Mouse (Mus musculus) MEL (cell line): ENCODE measurements around the gene Dennd6a. TPM values are rescaled to one million over a fixed set of nuclear protein-coding genes. Genes with fewer than 3 reads are reported as not detected.

Experiments
- DNase-seq: peaks from one replicate; pipeline ENCODE4 v3.0.0; 2011; ENCODE audit warnings: low read depth, low spot score
- H3K27ac ChIP-seq: 2 replicates; pipeline ENCODE4 v1.5.1; 2012; ENCODE audit warnings: low read depth, mild to moderate bottlenecking, control low read depth, low read length, moderate library complexity; ENCODE audit not compliant: control insufficient read depth
- H3K27me3 ChIP-seq, 2 experiments: fragments of 150-350 bp in 1 of 2; sonication (generic) in 1 of 2; 2 replicates each; pipeline ENCODE4 v1.6.1; 2012; ENCODE audit warnings: low read length in 2 of 2, mild to moderate bottlenecking in 2 of 2, improper control_type of control experiment in 1 of 2, moderate library complexity in 1 of 2; ENCODE audit not compliant: insufficient read depth in 2 of 2, control insufficient read depth in 1 of 2
- H3K36me3 ChIP-seq, 2 experiments: 2 replicates each; pipeline ENCODE4 v1.6.1; 2012 to 2014; ENCODE audit warnings: low read length in 2 of 2, improper control_type of control experiment in 1 of 2, inconsistent platforms in 1 of 2, mild to moderate bottlenecking in 1 of 2; ENCODE audit not compliant: insufficient read depth in 2 of 2, control insufficient read depth in 1 of 2
- H3K4me1 ChIP-seq, 2 experiments: fragments of 150-350 bp in 1 of 2; sonication (generic) in 1 of 2; 2 replicates each; pipeline ENCODE4 v1.6.1; 2012; ENCODE audit warnings: low read length in 2 of 2, improper control_type of control experiment in 1 of 2, mild to moderate bottlenecking in 1 of 2; ENCODE audit not compliant: insufficient read depth in 2 of 2, control insufficient read depth in 1 of 2
- H3K4me3 ChIP-seq, 2 experiments: fragments of 150-350 bp in 1 of 2; sonication (generic) in 1 of 2; 2 replicates each; pipeline ENCODE4 v1.5.1; 2012; ENCODE audit warnings: low read depth in 2 of 2, low read length in 2 of 2, mild to moderate bottlenecking in 2 of 2, moderate library complexity in 2 of 2, control low read depth in 1 of 2, improper control_type of control experiment in 1 of 2; ENCODE audit not compliant: control insufficient read depth in 1 of 2, insufficient read depth in 1 of 2
- H3K79me2 ChIP-seq: 2 replicates; pipeline ENCODE4 v1.6.1; 2012; ENCODE audit warnings: mild to moderate bottlenecking, low read length, moderate library complexity; ENCODE audit not compliant: control insufficient read depth, poor library complexity, insufficient read depth
- H3K9ac ChIP-seq: 2 replicates; pipeline ENCODE4 v1.6.1; 2012; ENCODE audit warnings: low read depth, mild to moderate bottlenecking, control low read depth, low read length, moderate library complexity; ENCODE audit not compliant: control insufficient read depth, poor library complexity, severe bottlenecking
- H3K9me3 ChIP-seq: fragments of 150-350 bp; sonication (generic); replicated peaks from 2 replicates; pipeline ENCODE4 v1.6.1; 2012; ENCODE audit warnings: mild to moderate bottlenecking, low read length, improper control_type of control experiment, moderate library complexity; ENCODE audit not compliant: insufficient read depth
- CHD1 ChIP-seq: IDR thresholded peaks from 2 replicates; pipeline ENCODE4 v1.6.1; 2012; ENCODE audit warnings: low read depth, mild to moderate bottlenecking, inconsistent platforms, low read length, improper control_type of control experiment
- CTCF ChIP-seq, 3 experiments: IDR thresholded peaks in 2 of 3; conservative IDR thresholded peaks in 1 of 3; 2 replicates each; pipeline ENCODE4 v1.5.1; 2011 to 2012; ENCODE audit warnings: low read length in 3 of 3, low read depth in 2 of 3, mild to moderate bottlenecking in 2 of 3, improper control_type of control experiment in 1 of 3, inconsistent platforms in 1 of 3, mixed read lengths in 1 of 3, moderate library complexity in 1 of 3; ENCODE audit not compliant: control insufficient read depth in 1 of 3, insufficient read depth in 1 of 3, poor library complexity in 1 of 3, severe bottlenecking in 1 of 3
- EP300 ChIP-seq, 2 experiments: IDR thresholded peaks; 2 replicates each; pipeline ENCODE4 v1.6.1; 2011; ENCODE audit warnings: improper control_type of control experiment in 2 of 2, low read length in 2 of 2, low read depth in 1 of 2, mild to moderate bottlenecking in 1 of 2
- ETS1 ChIP-seq: IDR thresholded peaks from 2 replicates; pipeline ENCODE4 v1.6.1; 2012; ENCODE audit warnings: low read depth, mild to moderate bottlenecking, inconsistent platforms, low read length, improper control_type of control experiment, moderate library complexity
- GABPA ChIP-seq: IDR thresholded peaks from 2 replicates; pipeline ENCODE4 v1.6.1; 2012; ENCODE audit warnings: low read depth, mild to moderate bottlenecking, inconsistent platforms, low read length, improper control_type of control experiment, moderate library complexity
- MAX ChIP-seq: IDR thresholded peaks from 2 replicates; pipeline ENCODE4 v1.6.1; 2011; ENCODE audit warnings: low read length, improper control_type of control experiment
- NELFE ChIP-seq: IDR thresholded peaks from 2 replicates; pipeline ENCODE4 v1.6.1; 2011; ENCODE audit warnings: low read depth, low read length, improper control_type of control experiment
- NRF1 ChIP-seq: IDR thresholded peaks from 2 replicates; pipeline ENCODE4 v1.6.1; 2014; ENCODE audit warnings: low read depth, mild to moderate bottlenecking, inconsistent platforms, low read length, improper control_type of control experiment, moderate library complexity; ENCODE audit not compliant: poor library complexity, insufficient read depth, severe bottlenecking
- POLR2A ChIP-seq, 2 experiments: IDR thresholded peaks; 2 replicates each; pipeline ENCODE4 v1.6.1; 2011 to 2012; ENCODE audit warnings: low read length in 2 of 2, mild to moderate bottlenecking in 2 of 2, control low read depth in 1 of 2, improper control_type of control experiment in 1 of 2, low read depth in 1 of 2, moderate library complexity in 1 of 2; ENCODE audit not compliant: control insufficient read depth in 1 of 2, insufficient read depth in 1 of 2, poor library complexity in 1 of 2
- POLR2AphosphoS2 ChIP-seq: IDR thresholded peaks from 2 replicates; pipeline ENCODE4 v1.6.1; 2011; ENCODE audit warnings: low read length, improper control_type of control experiment
- RAD21 ChIP-seq: IDR thresholded peaks from 2 replicates; pipeline ENCODE4 v1.6.1; 2011; ENCODE audit warnings: mild to moderate bottlenecking, low read depth, low read length, improper control_type of control experiment
- SIN3A ChIP-seq: IDR thresholded peaks from 2 replicates; pipeline ENCODE4 v1.6.1; 2012; ENCODE audit warnings: low read length, improper control_type of control experiment, inconsistent platforms
- TCF12 ChIP-seq: IDR thresholded peaks from 2 replicates; pipeline ENCODE4 v1.6.1; 2014; ENCODE audit warnings: low read depth, mild to moderate bottlenecking, inconsistent platforms, low read length, improper control_type of control experiment, moderate library complexity
- ZNF384 ChIP-seq: IDR thresholded peaks from 2 replicates; pipeline ENCODE4 v1.6.1; 2012; ENCODE audit warnings: low read depth, mild to moderate bottlenecking, inconsistent platforms, low read length, improper control_type of control experiment
- polyA plus RNA-seq, 2 experiments: library from polyadenylated mRNA; stranded (reverse) in 1 of 2; unstranded in 1 of 2; fragments of >175 nt in 1 of 2; fragments of >200 nt in 1 of 2; gene quantifications; 2 replicates each; pipeline versions ENCODE4 v1.2.1 to v1.2.4; 2012; ENCODE audit warnings: low replicate concordance in 2 of 2, low read depth in 1 of 2; ENCODE audit not compliant: insufficient read length in 2 of 2, insufficient read depth in 1 of 2, missing spikeins in 1 of 2
- total RNA-seq: library from RNA; depleted of rRNA; stranded (reverse); fragments of 300-350 nt; gene quantifications from 2 replicates; pipeline ENCODE4 v1.2.3, GENCODE M21; 2012; rRNA removed

The Dennd6a gene
- total and polyA plus RNA-seq, 3 experiments, result 13.1 to 40.0 (median 13.6) TPM

DNA sequence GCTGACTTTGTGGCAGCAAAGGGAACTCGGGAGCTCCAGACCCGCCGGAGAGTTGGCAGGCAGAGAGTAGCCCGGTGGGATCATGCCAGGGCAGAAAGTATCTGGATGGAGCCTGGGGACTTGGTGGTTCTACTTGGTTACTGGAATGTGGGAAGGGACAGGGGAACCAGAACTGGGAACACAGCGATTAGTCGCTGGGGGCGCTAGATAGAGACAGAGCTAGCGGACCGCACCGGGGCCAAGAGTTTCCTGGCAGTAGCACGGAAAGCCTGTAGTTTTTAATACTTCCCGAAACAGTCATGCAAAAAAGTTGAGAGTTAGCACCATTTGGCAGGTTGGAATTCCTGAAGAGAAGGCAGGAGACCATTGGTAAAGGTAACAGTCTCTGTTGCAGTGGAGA lies 101.7 kb downstream of the Dennd6a start:
- Histone ChIP-seq H3K36me3 (peaks cover 0 to 20% of the 10 kb centered on the region in 2 experiments; a peak in 2 of 4 replicates), H3K4me1 (peaks cover 9 to 16% of the 10 kb centered on the region in 2 experiments), H3K4me3 (peak overlapping the region; percentile 33 to 37), H3K9ac (peak overlapping the region; percentile 35; the same call in 1 of the 2 replicates), H3K79me2 (no peaks in the 10 kb centered on the region; the same call in 1 of the 2 replicates)
- peak; percentile 72 for DNase-seq
- no peak for TF ChIP-seq CHD1
- TF ChIP-seq CTCF (IDR thresholded peaks at IDR 0.05 in 2 of 3, conservative IDR thresholded peaks at IDR 0.05 in 1 of 3; ENCODE audit: control insufficient read depth in 1 of 3, insufficient read depth in 1 of 3, low read depth in 2 of 3, low read length in 3 of 3, poor library complexity in 1 of 3, severe bottlenecking in 1 of 3), result peak; percentile 9 to 47 (median 46); a peak in 5 of 6 replicates
- TF ChIP-seq, all 39 proteins: peak for 1
- H3K9me3 ChIP-seq, result no peaks in the 10 kb centered on the region
- peak overlapping the region; percentile 48; the same call in 1 of the 2 replicates for H3K27ac ChIP-seq
- no peaks in the 10 kb centered on the region; a peak in 1 of 4 replicates for H3K27me3 ChIP-seq

DNA sequence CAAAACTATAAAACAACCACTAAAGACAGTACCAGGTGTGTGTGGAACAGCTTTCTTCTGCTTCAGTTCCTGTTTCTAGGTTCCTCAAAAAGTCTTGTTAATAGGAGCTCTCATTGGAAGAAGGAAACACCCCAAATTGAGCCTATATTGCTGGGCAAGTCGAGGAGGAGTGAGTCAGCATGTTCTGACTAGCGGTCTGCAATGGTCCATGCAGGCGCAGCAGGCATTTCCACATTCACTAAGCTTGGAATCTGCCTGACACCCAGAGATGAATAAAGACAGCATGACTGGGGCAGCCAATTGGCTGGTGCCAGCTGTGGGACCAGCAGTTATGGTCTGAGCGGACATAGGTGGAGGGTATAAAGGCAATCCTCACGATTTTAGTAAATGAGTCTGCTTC lies 102.1 kb downstream of the Dennd6a start:
- Histone ChIP-seq H3K9me3 (no peaks in the 10 kb centered on the region), H3K27ac (peak overlapping the region; percentile 48; the same call in 1 of the 2 replicates), H3K79me2 (no peaks in the 10 kb centered on the region), H3K4me1 (peaks cover 9 to 16% of the 10 kb centered on the region in 2 experiments), H3K27me3 (no peaks in the 10 kb centered on the region; a peak in 1 of 4 replicates), H3K4me3 (peak overlapping the region; percentile 33 to 37; a peak in 3 of 4 replicates), H3K9ac (peak overlapping the region; percentile 35)
- DNase-seq, result peak; percentile 87
- TF ChIP-seq ETS1, result 0 out of 2 replicates have a peak, but pooled peaks have one; percentile 30
- 0 out of 2 replicates have a peak, but pooled peaks have one; percentile 64 for TF ChIP-seq GABPA
- TF ChIP-seq RAD21, result no peak
- TF ChIP-seq ZNF384, result no peak
- TF ChIP-seq MAX, result 0 out of 2 replicates have a peak, but pooled peaks have one; percentile 32
- peak in 1 of 2 experiments; percentile 53; a peak in 2 of 4 replicates for TF ChIP-seq EP300 (IDR thresholded peaks at IDR 0.05; ENCODE audit: low read depth in 1 of 2, low read length in 2 of 2)
- TF ChIP-seq POLR2AphosphoS2, result no peak
- TF ChIP-seq POLR2A (IDR thresholded peaks at IDR 0.05; ENCODE audit: control insufficient read depth in 1 of 2, insufficient read depth in 1 of 2, low read depth in 1 of 2, low read length in 2 of 2, poor library complexity in 1 of 2), result no peak
- TF ChIP-seq NELFE, result no peak
- no peak for TF ChIP-seq NRF1
- 0 out of 2 replicates have a peak, but pooled peaks have one; percentile 28 for TF ChIP-seq SIN3A
- no peak for TF ChIP-seq TCF12
- TF ChIP-seq, all 39 proteins: peak for 5
- peaks cover 0 to 17% of the 10 kb centered on the region in 2 experiments; a peak in 2 of 4 replicates for H3K36me3 ChIP-seq

Other genes starting within 250 kb of the Dennd6a start
- 21.4 and 23.7 TPM in 2 replicates for gene Slmap, start 38.9 kb upstream of the Dennd6a start, total RNA-seq
- 10 to 100 TPM in 1 of 2 experiments, not detected in 1; 41.9 TPM for gene Slmap, start 38.9 kb upstream of the Dennd6a start, polyA plus RNA-seq
- gene Arf4, start 64.2 kb downstream of the Dennd6a start, total RNA-seq, result 50.9 and 51.5 TPM in 2 replicates
- gene Arf4, start 64.2 kb downstream of the Dennd6a start, polyA plus RNA-seq, result 10 to 100 TPM in 1 of 2 experiments, not detected in 1; 87.6 TPM
- 15.7 and 18.0 TPM in 2 replicates for gene Pde12, start 96.0 kb downstream of the Dennd6a start, total RNA-seq
- 10 to 100 TPM in 1 of 2 experiments, not detected in 1; 19.8 TPM for gene Pde12, start 96.0 kb downstream of the Dennd6a start, polyA plus RNA-seq
- 0.04 and 0.10 TPM in 2 replicates for gene Dnah12, start 119.4 kb downstream of the Dennd6a start, total RNA-seq
- under 1 TPM in 1 of 2 experiments, not detected in 1; 0.10 TPM for gene Dnah12, start 119.4 kb downstream of the Dennd6a start, polyA plus RNA-seq